Mouse (Mus musculus): ENCODE data around the gene Tmppe.

Gene Tmppe

DNA sequence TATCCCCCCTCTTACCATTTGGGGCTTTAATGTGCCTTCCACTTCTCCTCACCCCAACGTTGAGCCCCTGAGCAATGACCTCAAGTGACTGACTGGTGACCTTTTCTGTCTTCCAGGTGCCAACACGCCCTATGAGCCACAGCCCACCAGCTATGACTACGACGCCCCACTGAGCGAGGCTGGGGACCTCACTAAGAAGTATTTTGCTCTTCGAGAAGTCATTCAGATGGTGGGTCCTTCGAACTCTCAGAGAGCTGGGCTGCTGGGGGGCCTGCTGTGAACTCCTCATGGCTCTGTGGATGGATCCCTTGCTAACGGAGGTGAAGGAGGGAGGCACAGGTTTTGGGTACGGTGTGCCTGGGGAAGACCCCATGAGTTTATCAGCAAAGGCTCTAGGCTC, 42.0 kb downstream of the Tmppe start:
- DNase-seq (ENCODE audit: low read depth, low spot score): no peak

DNA sequence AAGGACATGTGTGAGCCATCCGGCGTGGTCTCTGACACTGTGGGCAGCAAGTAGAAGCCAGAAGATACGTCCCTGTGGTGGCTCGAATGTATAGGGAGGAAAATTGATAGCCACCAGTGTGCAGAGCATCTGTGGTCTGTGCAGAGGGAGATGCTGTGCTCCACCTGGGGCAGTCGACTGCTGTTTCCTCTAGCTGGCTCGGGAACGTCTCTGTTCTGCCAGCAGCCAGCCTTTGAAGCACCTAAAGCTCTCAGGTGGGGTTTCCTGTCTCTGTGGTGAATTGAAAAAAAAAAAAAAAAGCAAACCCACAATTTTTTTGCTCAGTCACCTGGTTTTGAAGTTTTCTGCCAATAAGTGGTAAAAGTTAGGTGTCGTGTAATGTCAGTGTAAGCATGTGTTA, 42.4 kb downstream of the Tmppe start:
- no peak for DNase-seq (ENCODE audit: low read depth, low spot score)

DNA sequence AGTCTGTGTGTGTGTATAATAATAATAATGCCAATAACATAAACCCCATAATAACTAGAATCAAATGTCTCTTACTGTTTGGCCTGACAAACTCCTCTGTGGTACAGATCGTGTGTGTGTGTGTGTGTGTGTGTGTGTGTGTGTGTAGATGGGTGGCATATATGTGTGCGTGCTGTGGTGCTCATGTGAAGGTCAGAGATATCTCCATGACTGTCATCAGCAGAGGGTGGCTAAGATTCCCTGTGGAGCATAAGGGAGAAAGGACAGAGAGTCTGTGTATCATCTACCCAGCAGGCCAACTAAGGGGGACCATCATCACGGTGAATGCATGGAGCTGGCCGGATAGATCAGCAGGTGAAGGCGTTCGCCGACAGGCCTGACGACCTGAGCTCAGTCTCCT, 46.0 kb downstream of the Tmppe start:
- DNase-seq (ENCODE audit: low read depth, low spot score): no peak

GRCm38 (mm10) chr9:114448700-114449099, 47.8 kb downstream of the Tmppe start:
- DNase-seq (ENCODE audit: low read depth, low spot score): no peak

DNA sequence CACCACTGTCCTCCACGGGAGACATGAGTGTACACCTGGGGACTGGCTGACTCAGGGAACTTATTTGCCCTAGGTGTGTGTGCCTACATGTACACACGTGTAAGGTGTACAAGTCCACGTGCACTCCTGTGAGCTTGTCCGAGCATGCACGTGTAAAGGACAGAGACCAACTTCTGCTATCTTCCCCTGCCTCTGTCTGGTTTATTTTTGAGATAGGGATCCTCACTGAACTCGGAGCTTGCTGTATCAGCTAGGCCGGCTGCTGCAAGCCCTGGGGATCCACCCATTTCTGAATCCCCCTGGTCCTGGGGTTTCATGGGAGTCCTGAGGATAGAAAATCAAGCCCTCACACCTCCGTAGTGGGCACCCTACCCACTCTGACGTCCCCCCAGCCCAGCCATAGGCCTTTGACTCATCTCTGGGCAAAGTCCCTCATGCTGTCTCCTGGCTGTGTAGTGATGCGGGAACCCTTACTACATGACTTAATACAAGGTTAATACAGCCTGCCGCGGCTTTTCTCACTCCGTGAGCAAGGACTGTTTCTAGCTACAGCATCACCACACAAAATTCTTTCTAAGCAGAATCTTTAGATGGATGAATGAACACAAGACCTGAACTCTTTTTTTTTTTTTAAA, 48.3 kb downstream of the Tmppe start:
- DNase-seq (ENCODE audit: low read depth, low spot score): no peak

DNA sequence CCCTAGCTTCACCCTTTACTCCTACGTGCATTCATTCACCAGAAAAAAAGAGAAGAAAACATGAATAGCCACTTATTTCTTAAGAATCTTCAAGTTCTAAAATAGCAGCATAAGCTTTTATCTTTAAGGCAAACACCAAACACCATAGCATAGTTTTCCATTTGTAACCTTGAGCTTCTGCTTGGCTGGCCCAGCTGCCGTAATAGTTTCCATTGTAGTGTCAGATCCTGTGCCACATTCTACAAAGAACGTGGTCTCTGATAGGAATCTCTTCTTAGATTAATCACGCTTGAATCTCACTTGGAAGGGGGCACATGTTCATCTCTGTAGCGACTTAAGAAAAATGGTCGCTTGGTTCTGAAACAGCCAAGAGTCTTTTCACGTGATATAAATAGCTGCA, 50.7 kb downstream of the Tmppe start:
- no peak for DNase-seq (ENCODE audit: low read depth, low spot score)

- DNase-seq (ENCODE audit: low read depth, low spot score): no peak
Observed at GRCm38 (mm10) chr9:114452418-114452817, 51.5 kb downstream of the Tmppe start.

- DNase-seq (ENCODE audit: low read depth, low spot score): no peak
Observed at GRCm38 (mm10) chr9:114455420-114455819, 54.5 kb downstream of the Tmppe start.
